Mouse (Mus musculus) kidney, postnatal 0 days (tissue): Measurements from ENCODE around the gene Dnah2. TPM values are rescaled to one million over a fixed set of nuclear protein-coding genes. Genes with fewer than 3 reads are reported as not detected.

Experiments
- ATAC-seq: fragments of 200-750 bp; cut with Nextera tagmentation; replicated peaks from 2 replicates; pipeline ENCODE4 v1.8.0; 2017; ENCODE audit warnings: low read depth, moderate number of reproducible peaks, moderate TSS enrichment, moderate library complexity; ENCODE audit not compliant: low FRiP score
- DNase-seq: peaks from one replicate; pipeline ENCODE4 v3.0.0-alpha.2; 2016; ENCODE audit warnings: low spot score
- H3K27ac ChIP-seq: fragments of 300-500 bp; sonication (generic); 2 replicates; pipeline ENCODE4 v1.5.1; 2014; ENCODE audit warnings: mild to moderate bottlenecking
- H3K27me3 ChIP-seq: fragments of 300-500 bp; sonication (generic); 2 replicates; pipeline ENCODE4 v1.6.1; 2014; ENCODE audit warnings: low read length, mixed read lengths; ENCODE audit not compliant: insufficient read depth
- H3K36me3 ChIP-seq: fragments of 300-500 bp; sonication (generic); 2 replicates; pipeline ENCODE4 v1.6.1; 2014; ENCODE audit warnings: low read length, mixed read lengths; ENCODE audit not compliant: insufficient read depth
- H3K4me1 ChIP-seq: fragments of 300-500 bp; sonication (generic); replicated peaks from 2 replicates; pipeline ENCODE4 v1.6.1; 2014; ENCODE audit warnings: antibody characterized with exemption, low read length, mixed read lengths; ENCODE audit not compliant: insufficient read depth
- H3K4me2 ChIP-seq: fragments of 300-500 bp; sonication (generic); 2 replicates; pipeline ENCODE4 v1.6.1; 2014; ENCODE audit warnings: mild to moderate bottlenecking, low read length, moderate library complexity, mixed read lengths
- H3K4me3 ChIP-seq: fragments of 300-500 bp; sonication (generic); replicated peaks from 2 replicates; pipeline ENCODE4 v1.5.1; 2014; ENCODE audit warnings: low read depth, low read length
- H3K9ac ChIP-seq: fragments of 300-500 bp; sonication (generic); 2 replicates; pipeline ENCODE4 v1.6.1; 2014; ENCODE audit warnings: low read depth, low read length
- H3K9me3 ChIP-seq: fragments of 300-500 bp; sonication (generic); replicated peaks from 2 replicates; pipeline ENCODE4 v1.6.1; 2016; ENCODE audit warnings: low read length, inconsistent platforms, mixed read lengths
- CTCF ChIP-seq: IDR thresholded peaks from 2 replicates; pipeline ENCODE4 v1.5.1; 2016; ENCODE audit warnings: antibody characterized with exemption, low read depth, mild to moderate bottlenecking, moderate library complexity
- WGBS: fragments of 180-500 bp; shearing (Covaris S2); extraction: QIAGEN DNeasy Blood & Tissue Kit; methylation state at CpG from one replicate; pipeline ENCODE4 v1.1.7; 2014; 5-methylcytosine and 5-hydroxymethylcytosine counted together
- polyA plus RNA-seq: library from polyadenylated mRNA; unstranded; fragments of >200 nt; fragmentation: Nextera tagmentation; extraction: Ambion mirVana; gene quantifications from 2 replicates; pipeline ENCODE4 v1.2.1, GENCODE M21; 2015

Dnah2 gene
- polyA plus RNA-seq, 1 experiment from 2014 or later = 0.32 TPM

DNA sequence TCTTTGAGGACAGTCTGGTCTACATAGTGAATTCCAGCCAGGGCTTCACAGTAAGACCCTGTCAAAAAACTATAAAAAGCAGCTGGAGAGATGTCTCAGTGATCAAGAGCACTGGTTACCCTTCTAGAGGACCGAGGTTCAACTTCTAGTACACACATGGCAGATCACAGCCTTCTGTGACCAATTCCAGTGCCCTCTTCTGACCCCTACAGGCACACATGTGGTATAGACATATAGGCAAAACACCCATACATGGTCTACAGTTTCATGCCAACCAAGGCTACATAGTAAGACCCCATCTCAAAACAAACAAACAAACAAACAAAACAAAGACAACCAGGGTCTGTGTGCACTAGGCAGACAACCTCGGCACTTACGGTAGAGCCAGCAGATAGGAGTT, 26.3 kb upstream of the Dnah2 start:
- H3K9ac ChIP-seq = no peak overlapping the region
- peak; percentile 63 for DNase-seq
- WGBS = 63% methylated on average over 3 of the region's 3 CpGs

DNA sequence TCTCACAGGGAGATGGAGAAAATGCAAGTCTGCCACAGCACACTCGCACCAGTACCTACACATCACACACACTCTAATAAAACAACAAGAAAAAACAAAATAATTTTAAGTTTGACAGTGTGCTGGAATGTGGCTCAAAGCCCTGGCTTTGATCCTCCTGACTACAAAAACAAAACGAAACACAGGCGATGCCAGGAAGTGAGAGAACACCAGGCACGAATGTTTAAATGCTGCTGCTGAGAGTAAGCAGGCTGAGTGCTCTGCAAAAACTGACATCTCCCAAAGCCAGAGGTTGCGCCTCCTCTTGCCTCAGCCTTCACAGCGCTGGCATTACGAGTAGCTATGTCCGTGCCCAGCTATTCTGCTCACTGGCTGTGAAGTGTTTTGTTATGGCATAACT, 16.2 kb upstream of the Dnah2 start:
- Histone ChIP-seq H3K4me3 (no peak overlapping the region), H3K4me1 (0 out of 2 replicates have a peak, but pooled peaks cover 4% of the 10 kb centered on the region), H3K27ac (no peak overlapping the region), H3K9ac (no peak overlapping the region), H3K4me2 (no peak overlapping the region), H3K36me3 (peaks cover 32% of the 10 kb centered on the region), H3K9me3 (no peaks in the 10 kb centered on the region), H3K27me3 (no peaks in the 10 kb centered on the region)
- WGBS = 56% methylated on average over 8 of the region's 8 CpGs
- no peak for TF ChIP-seq CTCF
- DNase-seq = peak; percentile 54
- ATAC-seq = no peak

More for the DNA sequence above, 26.3 kb upstream of the Dnah2 start:
- no peaks in the 10 kb centered on the region for H3K9me3 ChIP-seq
- H3K36me3 ChIP-seq = 0 out of 2 replicates have a peak, but pooled peaks cover 10% of the 10 kb centered on the region
- H3K27ac ChIP-seq = no peak overlapping the region
- no peak overlapping the region for H3K4me2 ChIP-seq
- H3K4me1 ChIP-seq = peaks cover 14% of the 10 kb centered on the region; the same call in 1 of the 2 replicates
- no peaks in the 10 kb centered on the region for H3K27me3 ChIP-seq
- peak; percentile 68 for TF ChIP-seq CTCF
- ATAC-seq = no peak
- H3K4me3 ChIP-seq = no peak overlapping the region

DNA sequence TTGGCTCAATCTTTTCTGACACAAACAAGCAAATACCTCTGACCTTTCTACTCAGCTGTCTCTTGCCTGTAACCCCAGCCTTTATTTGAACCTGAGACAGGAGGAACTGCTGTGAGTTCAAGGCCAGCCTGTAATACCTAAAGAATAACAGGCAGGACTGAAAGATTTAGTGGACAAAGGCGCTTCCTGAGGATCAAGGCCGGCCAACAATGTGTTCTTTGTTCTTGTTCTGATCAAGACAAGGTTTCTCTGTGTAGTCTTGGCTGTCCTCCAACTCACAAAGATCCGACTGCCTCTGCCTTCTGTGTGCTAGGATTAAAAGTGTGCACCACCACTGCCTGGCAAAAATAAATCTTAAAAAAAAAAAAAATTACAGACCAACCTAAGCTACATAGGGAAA, 15.5 kb upstream of the Dnah2 start:
- 57% methylated on average over 3 of the region's 3 CpGs for WGBS
- no peak for ATAC-seq
- H3K4me2 ChIP-seq = no peak overlapping the region
- peaks cover 9% of the 10 kb centered on the region; the same call in 1 of the 2 replicates for H3K4me1 ChIP-seq
- H3K9me3 ChIP-seq = no peaks in the 10 kb centered on the region
- no peak overlapping the region for H3K9ac ChIP-seq
- H3K36me3 ChIP-seq = peaks cover 28% of the 10 kb centered on the region
- no peaks in the 10 kb centered on the region for H3K27me3 ChIP-seq
- no peak for TF ChIP-seq CTCF
- no peak overlapping the region for H3K4me3 ChIP-seq
- no peak overlapping the region for H3K27ac ChIP-seq
- no peak for DNase-seq

DNA sequence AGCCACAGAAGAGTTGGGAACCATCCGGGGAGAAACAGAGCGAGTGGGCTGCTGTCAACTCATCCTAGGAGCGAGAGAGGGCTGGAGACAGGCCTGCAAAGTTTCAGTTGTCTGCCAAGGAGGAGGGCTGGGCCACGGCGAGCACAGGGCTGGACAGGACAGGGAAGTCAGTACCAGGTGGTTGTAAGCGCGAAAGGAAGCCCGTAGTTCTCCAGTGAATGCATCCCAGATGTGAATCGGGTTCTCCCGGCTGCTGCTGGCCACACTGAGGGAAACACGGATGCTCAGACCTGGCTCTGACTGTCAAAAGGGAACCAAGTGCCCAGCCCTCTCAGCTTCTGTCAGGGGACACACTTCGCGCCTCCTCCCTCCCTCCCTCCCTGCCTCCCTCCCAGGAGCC, 14.5 kb upstream of the Dnah2 start:
- ATAC-seq = no peak
- H3K9me3 ChIP-seq = no peaks in the 10 kb centered on the region
- 88% methylated on average over 13 of the region's 13 CpGs for WGBS

DNA sequence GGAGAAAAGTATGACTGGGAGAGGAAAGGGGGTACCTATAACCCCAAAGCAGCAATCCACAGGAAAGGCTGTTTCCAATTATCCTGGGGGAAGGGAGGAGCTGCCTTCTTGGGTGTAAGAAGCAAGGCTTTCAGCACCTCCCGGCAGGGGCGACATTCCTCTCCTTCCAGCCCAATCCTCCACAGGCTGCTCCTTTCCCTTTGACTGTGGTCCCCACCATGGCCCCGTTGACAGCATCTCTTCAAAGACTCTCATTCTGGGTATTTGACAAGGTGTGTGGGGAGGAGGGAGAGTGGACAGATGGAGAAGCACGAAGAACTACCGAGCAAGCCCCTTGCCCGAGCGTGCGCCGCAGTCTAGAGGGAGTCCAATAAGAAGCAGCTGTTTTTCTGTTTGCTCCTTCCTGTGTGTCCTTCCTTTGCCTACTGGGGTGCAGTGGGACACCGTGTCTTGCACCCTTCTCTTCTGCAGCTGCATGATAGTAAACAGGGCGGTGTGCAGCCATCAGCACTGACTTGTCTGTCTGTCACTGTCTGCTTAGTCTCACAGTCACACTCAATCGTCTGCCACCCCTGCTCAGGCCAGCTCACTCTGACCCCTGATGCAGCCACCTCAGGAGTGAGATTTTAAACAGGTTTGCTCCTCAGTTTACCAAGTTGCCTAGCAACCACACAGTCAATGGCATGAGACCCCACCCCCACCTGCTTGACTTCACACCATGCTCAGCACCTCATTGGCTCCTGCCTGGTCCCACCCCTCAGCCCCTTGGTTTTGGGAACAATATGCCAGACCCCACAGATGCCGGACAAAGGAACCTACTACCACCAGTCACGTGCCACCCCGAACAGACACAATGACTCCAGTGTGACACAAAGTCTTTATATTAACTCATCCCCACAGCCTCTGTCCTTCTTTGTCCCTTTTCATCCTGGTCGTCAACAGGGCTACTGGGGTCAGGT, 12.3 kb upstream of the Dnah2 start:
- Histone ChIP-seq H3K4me1 (peaks cover 18% of the 10 kb centered on the region), H3K9me3 (no peaks in the 10 kb centered on the region), H3K27ac (no peak overlapping the region), H3K36me3 (peaks cover 21% of the 10 kb centered on the region), H3K9ac (no peak overlapping the region), H3K4me2 (peak overlapping the region; percentile 99; the same call in 1 of the 2 replicates), H3K27me3 (no peaks in the 10 kb centered on the region), H3K4me3 (peak overlapping the region; percentile 66; the same call in 1 of the 2 replicates)
- DNase-seq (no peak), ATAC-seq (no peak)
- no peak for TF ChIP-seq CTCF
- WGBS = 37% methylated on average over 16 of the region's 16 CpGs

More for the DNA sequence above, 14.5 kb upstream of the Dnah2 start:
- no peak overlapping the region for H3K4me3 ChIP-seq
- no peaks in the 10 kb centered on the region for H3K27me3 ChIP-seq
- H3K4me1 ChIP-seq = peaks cover 18% of the 10 kb centered on the region
- no peak overlapping the region for H3K4me2 ChIP-seq
- no peak for DNase-seq
- no peak overlapping the region for H3K9ac ChIP-seq
- H3K27ac ChIP-seq = no peak overlapping the region
- TF ChIP-seq CTCF = no peak
- H3K36me3 ChIP-seq = peaks cover 26% of the 10 kb centered on the region

DNA sequence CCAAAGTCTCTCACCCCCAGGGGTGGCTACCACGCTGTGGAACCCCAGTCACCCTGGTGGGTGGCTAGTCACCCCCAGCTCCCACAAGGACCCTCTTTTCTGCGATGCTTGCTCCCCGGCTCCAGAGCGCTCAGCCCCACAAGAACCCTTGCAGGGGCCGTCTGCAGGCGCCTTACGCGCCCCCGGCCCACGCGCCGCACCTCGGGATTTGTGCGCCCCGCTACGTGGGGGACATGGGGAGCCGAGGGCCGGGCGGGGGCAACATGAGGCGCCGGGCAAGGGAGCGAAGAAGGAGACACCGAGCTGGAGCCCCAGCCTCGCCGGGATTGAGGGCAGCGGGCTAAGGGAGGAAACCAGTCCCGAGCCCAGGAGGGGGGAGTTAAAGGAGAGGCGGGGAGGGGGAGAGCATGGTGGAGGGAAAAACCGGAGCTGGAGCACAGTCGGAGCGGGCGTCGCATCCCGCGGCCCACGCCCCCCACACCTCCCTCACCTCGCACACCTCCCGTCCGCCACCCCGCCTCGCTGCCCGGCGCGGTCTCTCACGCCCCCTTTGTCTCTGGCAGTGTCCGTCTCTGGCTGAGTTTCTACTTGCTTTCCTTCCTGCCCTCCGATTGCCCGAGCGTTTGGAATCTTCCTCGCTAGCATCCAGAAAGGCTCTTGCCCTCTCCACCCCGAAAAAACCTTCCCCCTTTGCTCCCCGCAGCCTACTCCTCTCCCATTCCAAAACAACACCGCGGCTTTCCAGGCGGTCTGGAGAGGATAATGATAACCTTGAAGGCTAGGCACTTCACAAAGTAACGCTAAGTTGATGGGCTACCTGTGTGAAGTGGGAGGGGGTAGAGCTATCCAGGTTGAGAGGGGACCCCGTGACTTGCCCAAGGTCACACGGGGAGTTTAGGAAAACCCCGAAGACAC, 11.2 kb upstream of the Dnah2 start, which contains the start of gene Efnb3:
Gene Efnb3, minus strand, starts transcription at position 355 of the 915 bp plus-strand sequence.
- peaks cover 18% of the 10 kb centered on the region for H3K4me1 ChIP-seq
- peak; percentile 83 for DNase-seq
- WGBS = 1% methylated on average over 59 of the region's 59 CpGs
- H3K4me2 ChIP-seq = peak within 1 kb of the TSS; percentile 99
- H3K27me3 ChIP-seq = no peaks in the 10 kb centered on the region
- H3K36me3 ChIP-seq = peaks cover 18% of the 10 kb centered on the region
- H3K9me3 ChIP-seq = no peaks in the 10 kb centered on the region
- TF ChIP-seq CTCF = no peak
- peak within 1 kb of the TSS; percentile 66 for H3K4me3 ChIP-seq
- peak within 1 kb of the TSS; percentile 72 for H3K9ac ChIP-seq
- no peak within 1 kb of the TSS for H3K27ac ChIP-seq
- ATAC-seq = 0 out of 2 replicates have a peak, but pooled peaks have one; percentile 27
